Mouse (Mus musculus): Measurements from ENCODE around the gene Retreg3.

DNA sequence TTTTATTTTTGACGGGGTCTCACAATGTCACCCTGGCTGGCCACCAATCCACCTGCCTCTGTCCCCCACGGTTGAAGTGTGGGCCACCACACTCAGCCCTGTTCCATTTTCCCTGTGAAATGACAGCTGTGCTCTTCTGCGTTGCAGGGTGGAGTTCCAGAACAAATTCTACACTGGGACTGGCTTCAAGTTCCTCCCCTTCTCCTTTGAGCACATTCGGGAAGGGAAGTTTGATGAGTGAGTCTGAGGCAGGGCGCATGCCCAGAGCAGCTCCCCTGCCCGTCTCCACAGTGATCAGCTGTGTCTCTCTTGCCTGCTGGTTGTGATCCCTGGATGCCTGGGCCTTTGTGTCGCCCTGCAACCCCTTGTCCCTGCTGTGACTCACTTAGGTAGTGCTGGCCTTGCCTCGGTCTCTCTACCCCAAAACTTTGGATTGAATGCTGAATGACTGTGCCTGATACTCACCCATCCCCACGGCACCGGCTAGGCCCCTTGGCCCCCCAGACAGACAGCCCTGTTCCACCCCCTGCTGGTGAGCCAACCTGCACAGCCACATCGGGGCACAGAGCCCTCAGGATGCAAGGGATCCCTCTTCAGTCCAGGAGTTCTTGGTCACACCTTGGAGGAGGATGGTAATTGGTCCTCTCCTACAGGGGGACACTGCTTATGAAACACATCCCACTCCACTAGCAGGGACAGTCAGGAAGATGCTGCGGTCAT, 57.4 kb downstream of the Retreg3 start:
- TF ChIP-seq TAL1 (IDR thresholded peaks at IDR 0.05; ENCODE audit: low read length): no peak
- TF ChIP-seq CTCF (IDR thresholded peaks at IDR 0.05 in 2 of 3, conservative IDR thresholded peaks at IDR 0.05 in 1 of 3; ENCODE audit: control insufficient read depth in 1 of 3, insufficient read depth in 1 of 3, low read depth in 2 of 3, low read length in 3 of 3, poor library complexity in 1 of 3, severe bottlenecking in 1 of 3): no peak
- no peak for TF ChIP-seq ZC3H11A (IDR thresholded peaks at IDR 0.05; ENCODE audit: low read depth, low read length)
- TF ChIP-seq ZNF384 (IDR thresholded peaks at IDR 0.05; ENCODE audit: low read depth, low read length): no peak
- TF ChIP-seq ELF1 (IDR thresholded peaks at IDR 0.05; ENCODE audit: low read depth, low read length): no peak

Data from MEL (cell line).